In the genomic region with DNA sequence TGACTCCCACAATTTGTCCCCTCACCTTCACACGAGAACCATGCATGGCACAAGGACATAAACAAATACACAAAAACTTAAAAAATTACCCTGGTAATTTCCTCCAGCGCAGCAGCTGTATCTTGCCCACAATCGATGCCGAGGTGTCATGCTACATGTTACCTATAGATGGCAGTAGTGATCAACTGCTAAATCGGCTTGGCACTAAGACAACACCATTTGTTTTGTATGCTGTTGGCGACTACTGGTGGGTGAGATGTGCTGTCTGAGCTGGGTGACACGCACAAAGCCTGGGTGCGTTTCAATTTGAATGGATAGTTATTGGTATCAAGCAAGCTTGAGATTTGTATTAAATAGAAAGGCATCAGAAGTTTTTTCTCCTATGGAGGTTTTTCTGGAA, we compare ENCODE assay signal across 9 mouse cellular contexts. TPM values are rescaled to one million over a fixed set of nuclear protein-coding genes. Genes with fewer than 3 reads are reported as not detected.
DNase-seq lines count a peak whose midpoint lies in the region; ATAC-seq and TF ChIP-seq lines count a peak whose summit lies in the region.
"Had no signal": no experiment of that assay in that cellular context is flagged by ENCODE, and none has a peak within 500 bp of the region (broad histone marks: within the 10 kb centered on the region; RNA-seq: fewer than 3 reads in every experiment).

No protein-coding gene starts in this region.

- H3K9ac ChIP-seq in ES-Bruce4 (ENCODE audit: low read depth, poor library complexity, severe bottlenecking), result no peak overlapping the region
- no peak overlapping the region for H3K9ac ChIP-seq in liver, embryonic 14.5 days (replicated peaks)
- H3K9ac ChIP-seq in neural tube, embryonic 12.5 days, result no peak overlapping the region
- H3K9ac ChIP-seq: liver, embryonic 15.5 days had no signal

- no peak for TF ChIP-seq EP300 in ES-Bruce4 (IDR thresholded peaks at IDR 0.05; ENCODE audit: insufficient read depth, low read depth, low read length)
- no peak for TF ChIP-seq EP300 in liver, embryonic 14.5 days (IDR thresholded peaks at IDR 0.05; ENCODE audit: low read depth)

- TF ChIP-seq POLR2A in ES-Bruce4 (IDR thresholded peaks at IDR 0.05; ENCODE audit: insufficient read depth, low read length), result no peak

- DNase-seq in adipocyte (ENCODE audit: low spot score), result peak; percentile 68
- peak; percentile 32 for DNase-seq in embryo, embryonic 11.5 days (ENCODE audit: low read depth, low spot score)
- peak; percentile 25 for DNase-seq in gastrocnemius, postnatal 14 days
- peak; percentile 53 to 59 for DNase-seq in kidney, postnatal 36 days
- peak in 1 of 3 experiments; percentile 36 for DNase-seq in liver, embryonic 14.5 days (ENCODE audit: low read depth in 3 of 3, low spot score in 3 of 3)
- DNase-seq in yolk sac, embryonic 10.5 days (ENCODE audit: low spot score), result peak; percentile 38

- 0 out of 2 replicates have a peak, but pooled peaks cover 2% of the 10 kb centered on the region for H3K9me3 ChIP-seq in ES-Bruce4 (replicated peaks; ENCODE audit: control insufficient read depth, insufficient read depth, low read length, poor library complexity, severe bottlenecking)
- no peaks in the 10 kb centered on the region for H3K9me3 ChIP-seq in liver, embryonic 14.5 days (ENCODE audit: control insufficient read depth, low read length)
- H3K9me3 ChIP-seq in neural tube, embryonic 12.5 days, result no peaks in the 10 kb centered on the region
- H3K9me3 ChIP-seq: liver, embryonic 15.5 days had no signal

- ATAC-seq in liver, embryonic 14.5 days (ENCODE audit: insufficient read depth), result peak; percentile 32; the same call in 1 of the 2 replicates
- ATAC-seq in neural tube, embryonic 12.5 days (ENCODE audit: low FRiP score, low read depth), result peak; percentile 61; the same call in 1 of the 2 replicates

- peak; percentile 66 for TF ChIP-seq CTCF in ES-Bruce4 (IDR thresholded peaks at IDR 0.05; ENCODE audit: low read depth, low read length)
- peak; percentile 97 for TF ChIP-seq CTCF in liver, embryonic 14.5 days (IDR thresholded peaks at IDR 0.05; ENCODE audit: low read depth)

- H3K27ac ChIP-seq in ES-Bruce4 (ENCODE audit: insufficient read depth, low read length), result no peak overlapping the region
- H3K27ac ChIP-seq in liver, embryonic 14.5 days, result no peak overlapping the region
- H3K27ac ChIP-seq in neural tube, embryonic 12.5 days, result no peak overlapping the region
- H3K27ac ChIP-seq: liver, embryonic 15.5 days had no signal

- intact Hi-C loops in gastrocnemius, postnatal 14 days (cut with DNase I; ENCODE audit: low total_unique reads), result loop anchor here (10.0 kb wide), 1 partner anchor 85 kb away; no protein-coding TSS in a partner anchor

- no peak overlapping the region for H3K4me3 ChIP-seq in ES-Bruce4 (ENCODE audit: low read depth, low read length)
- no peak overlapping the region for H3K4me3 ChIP-seq in liver, embryonic 14.5 days (ENCODE audit: insufficient read depth in 1 of 2, low read depth in 2 of 2, low read length in 2 of 2)
- no peak overlapping the region for H3K4me3 ChIP-seq in neural tube, embryonic 12.5 days
- H3K4me3 ChIP-seq: liver, embryonic 15.5 days had no signal

- H3K27me3 ChIP-seq in ES-Bruce4 (ENCODE audit: control insufficient read depth, insufficient read depth, low read length, poor library complexity, severe bottlenecking), result no peaks in the 10 kb centered on the region
- no peaks in the 10 kb centered on the region for H3K27me3 ChIP-seq in liver, embryonic 14.5 days (ENCODE audit: control insufficient read depth, insufficient read depth, low read length)
- H3K27me3 ChIP-seq in neural tube, embryonic 12.5 days (replicated peaks), result no peaks in the 10 kb centered on the region

- H3K36me3 ChIP-seq in ES-Bruce4 (ENCODE audit: control insufficient read depth, insufficient read depth, low read length, poor library complexity, severe bottlenecking), result no peaks in the 10 kb centered on the region
- H3K36me3 ChIP-seq in liver, embryonic 14.5 days (replicated peaks; ENCODE audit: control insufficient read depth, insufficient read depth, low read depth), result no peaks in the 10 kb centered on the region
- no peaks in the 10 kb centered on the region for H3K36me3 ChIP-seq in neural tube, embryonic 12.5 days
- H3K36me3 ChIP-seq: liver, embryonic 15.5 days had no signal

- 5% methylated on average over 8 of the region's 8 CpGs for WGBS in liver, embryonic 14.5 days (ENCODE audit: insufficient replicate concordance)
- 11% methylated on average over 8 of the region's 8 CpGs for WGBS in neural tube, embryonic 12.5 days

- no peaks in the 10 kb centered on the region for H3K4me1 ChIP-seq in ES-Bruce4 (ENCODE audit: control insufficient read depth, insufficient read depth, low read length)
- H3K4me1 ChIP-seq in liver, embryonic 14.5 days (replicated peaks; ENCODE audit: control insufficient read depth in 2 of 2, insufficient read depth in 2 of 2, low read length in 1 of 2), result no peaks in the 10 kb centered on the region
- H3K4me1 ChIP-seq in neural tube, embryonic 12.5 days, result no peaks in the 10 kb centered on the region

- H3K4me2 ChIP-seq in liver, embryonic 14.5 days (ENCODE audit: low read depth), result no peak overlapping the region
- no peak overlapping the region for H3K4me2 ChIP-seq in neural tube, embryonic 12.5 days (replicated peaks)
- H3K4me2 ChIP-seq: liver, embryonic 15.5 days had no signal

RNA-seq across cellular contexts. Expression of a gene that starts 32.4 kb away (rescaled TPM):
- polyA plus RNA-seq in ES-Bruce4 (2011; ENCODE audit: insufficient read depth, insufficient read length, low read depth, missing spikeins), result not detected in 2 replicates
- total RNA-seq in gastrocnemius, postnatal 14 days (2021), result not detected
- polyA plus RNA-seq in liver, embryonic 14.5 days (2012; rRNA removed), result 0.05 and 0.06 TPM in 2 replicates
- 0.45 and 0.51 TPM in 2 replicates for polyA plus RNA-seq in liver, embryonic 14.5 days (2014; fragmentation: Nextera tagmentation; extraction: Ambion mirVana)
- 0.66 and 0.84 TPM in 2 replicates for polyA plus RNA-seq in neural tube, embryonic 12.5 days (2016; fragmentation: Nextera tagmentation; extraction: Ambion mirVana)
